ENCODE assay signal across 8 mouse cellular contexts in the genomic region with DNA sequence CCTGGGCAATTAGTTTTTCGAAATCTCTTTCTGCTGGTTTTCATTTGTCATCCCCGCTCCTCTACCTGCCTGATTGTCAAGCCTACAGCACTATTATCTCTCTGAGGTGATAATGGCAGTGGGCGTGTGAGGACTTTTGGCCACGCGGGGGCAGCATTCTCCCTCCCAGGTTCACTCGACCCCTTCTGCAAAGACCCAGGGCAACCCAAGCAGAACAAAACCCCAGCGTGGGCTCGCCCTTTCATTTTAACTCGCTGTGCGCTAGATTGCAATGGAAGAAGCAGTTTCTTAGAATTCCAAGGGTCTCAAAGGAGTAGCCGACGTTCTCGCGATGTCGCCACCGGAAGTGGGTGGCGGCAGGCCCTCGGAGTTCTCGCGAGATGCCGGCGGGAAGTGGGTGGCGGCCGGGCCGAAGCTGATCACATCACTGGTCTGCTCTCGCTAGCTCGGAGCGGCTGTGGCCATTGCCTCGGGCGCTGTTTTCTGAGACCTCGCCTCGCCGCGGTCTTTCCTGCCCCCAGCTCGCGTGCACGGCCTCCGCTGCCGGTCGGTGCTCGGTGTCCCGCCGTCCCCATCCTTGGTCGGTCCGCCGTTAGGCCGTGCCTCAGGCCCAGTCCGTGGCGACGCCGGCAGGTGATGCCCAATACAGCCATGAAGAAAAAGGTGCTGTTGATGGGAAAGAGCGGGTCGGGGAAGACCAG. TPM values are rescaled to one million over a fixed set of nuclear protein-coding genes. Genes with fewer than 3 reads are reported as not detected.
DNase-seq lines count a peak whose midpoint lies in the region; ATAC-seq and TF ChIP-seq lines count a peak whose summit lies in the region.

Gene Rraga (plus strand): TSS at position 386 of the 701 bp plus-strand sequence.

- H3K27ac ChIP-seq in hindbrain, embryonic 10.5 days, result peak within 1 kb of the TSS; percentile 98
- H3K27ac ChIP-seq in lung, postnatal 0 days (ENCODE audit: low read length), result peak within 1 kb of the TSS; percentile 97

- peak; percentile 99 for TF ChIP-seq EP300 in lung, postnatal 0 days (IDR thresholded peaks at IDR 0.05)

- no peaks in the 10 kb centered on the region for H3K27me3 ChIP-seq in hindbrain, embryonic 10.5 days (ENCODE audit: insufficient read depth, poor library complexity, severe bottlenecking)
- H3K27me3 ChIP-seq in lung, postnatal 0 days (replicated peaks; ENCODE audit: insufficient read depth, low read length), result no peaks in the 10 kb centered on the region

- peak within 1 kb of the TSS; percentile 80 for H3K4me2 ChIP-seq in lung, postnatal 0 days (replicated peaks; ENCODE audit: low read depth, low read length)

- H3K4me1 ChIP-seq in hindbrain, embryonic 10.5 days (replicated peaks), result peaks cover 28% of the 10 kb centered on the region
- peaks cover 7% of the 10 kb centered on the region for H3K4me1 ChIP-seq in lung, postnatal 0 days (ENCODE audit: insufficient read depth, low read depth, low read length)

- peak within 1 kb of the TSS; percentile 96 for H3K9ac ChIP-seq in lung, postnatal 0 days (replicated peaks; ENCODE audit: low read depth)

- H3K9me3 ChIP-seq in hindbrain, embryonic 10.5 days, result no peaks in the 10 kb centered on the region
- no peaks in the 10 kb centered on the region for H3K9me3 ChIP-seq in lung, postnatal 0 days (ENCODE audit: low read length)

- H3K36me3 ChIP-seq in hindbrain, embryonic 10.5 days, result peaks cover 20% of the 10 kb centered on the region
- no peaks in the 10 kb centered on the region for H3K36me3 ChIP-seq in lung, postnatal 0 days (ENCODE audit: insufficient read depth, low read length)

- TF ChIP-seq CTCF in lung, postnatal 0 days (IDR thresholded peaks at IDR 0.05), result peak; percentile 81

- peak within 1 kb of the TSS; percentile 93 for H3K4me3 ChIP-seq in hindbrain, embryonic 10.5 days
- H3K4me3 ChIP-seq in lung, postnatal 0 days (ENCODE audit: low read depth, low read length), result peak within 1 kb of the TSS; percentile 86

- under 1% methylated on average over 53 of the region's 53 CpGs for WGBS in hindbrain, embryonic 10.5 days
- WGBS in lung, postnatal 0 days, result under 1% methylated on average over 53 of the region's 53 CpGs

- peak; percentile 94 for ATAC-seq in frontal cortex, adult (ENCODE audit: low TSS enrichment)
- peak; percentile 99 for ATAC-seq in lung, postnatal 0 days

- peak; percentile 96 for DNase-seq in MN1 (ENCODE audit: low spot score)
- DNase-seq in cerebellum, adult 9-10 months, result peak; percentile 93
- peak; percentile 96 for DNase-seq in hindbrain, embryonic 10.5 days (ENCODE audit: low spot score)
- peak; percentile 94 for DNase-seq in layer of hippocampus, adult 9-11 months
- peak; percentile 96 for DNase-seq in lung, postnatal 0 days (ENCODE audit: low spot score)
- DNase-seq in ovary, postnatal 14 days (ENCODE audit: low spot score), result peak; percentile 94
- DNase-seq in thymus, postnatal 14 days, result peak; percentile 95

RNA-seq across cellular contexts. Expression of gene Rraga, which starts in this region (rescaled TPM):
- 64.2 and 73.6 TPM in 2 replicates for polyA plus RNA-seq in hindbrain, embryonic 10.5 days (2016; fragmentation: Nextera tagmentation; extraction: Ambion mirVana)
- polyA plus RNA-seq in lung, postnatal 0 days (2015; fragmentation: Nextera tagmentation; extraction: Ambion mirVana), result 57.3 and 60.0 TPM in 2 replicates

Comparison
In these comparisons a context has a peak if more than half of its experiments do, and no peak if none do; other contexts are left out.
1. Peak in every context shown above with its lines: DNase-seq, ATAC-seq, H3K4me3 ChIP-seq and H3K27ac ChIP-seq.